Mouse (Mus musculus) midbrain, postnatal 0 days (tissue): Measurements from ENCODE around the gene H2-Ke6. TPM values are rescaled to one million over a fixed set of nuclear protein-coding genes. Genes with fewer than 3 reads are reported as not detected.

Experiments
- ATAC-seq: fragments of 200-750 bp; cut with Nextera tagmentation; 2 replicates; pipeline ENCODE4 v1.8.0; 2017; ENCODE audit warnings: moderate number of reproducible peaks, mild to moderate bottlenecking, moderate TSS enrichment, moderate library complexity; ENCODE audit not compliant: low FRiP score
- DNase-seq: peaks from one replicate; pipeline ENCODE4 v3.0.0-alpha.2; 2015; ENCODE audit warnings: low spot score
- H3K27ac ChIP-seq: fragments of 300-500 bp; sonication (generic); 2 replicates; pipeline ENCODE4 v1.5.1; 2014; ENCODE audit warnings: low read depth, mild to moderate bottlenecking, low read length, mixed read lengths
- H3K27me3 ChIP-seq: fragments of 300-500 bp; sonication (generic); 2 replicates; pipeline ENCODE4 v1.6.1; 2014; ENCODE audit warnings: low read length, control low read depth, mixed read lengths; ENCODE audit not compliant: insufficient read depth
- H3K36me3 ChIP-seq: fragments of 300-500 bp; sonication (generic); 2 replicates; pipeline ENCODE4 v1.6.1; 2014; ENCODE audit warnings: low read length, control low read depth, mixed read lengths; ENCODE audit not compliant: insufficient read depth
- H3K4me1 ChIP-seq: fragments of 300-500 bp; sonication (generic); 2 replicates; pipeline ENCODE4 v1.6.1; 2014; ENCODE audit warnings: mild to moderate bottlenecking, control low read depth, antibody characterized with exemption, low read length, mixed read lengths; ENCODE audit not compliant: insufficient read depth
- H3K4me2 ChIP-seq: fragments of 300-500 bp; sonication (generic); 2 replicates; pipeline ENCODE4 v1.6.1; 2014; ENCODE audit warnings: low read depth, mild to moderate bottlenecking, low read length, mixed read lengths; ENCODE audit not compliant: poor library complexity, severe bottlenecking
- H3K4me3 ChIP-seq: fragments of 300-500 bp; sonication (generic); 2 replicates; pipeline ENCODE4 v1.5.1; 2014; ENCODE audit warnings: low read depth, mild to moderate bottlenecking, low read length, moderate library complexity
- H3K9ac ChIP-seq: fragments of 300-500 bp; sonication (generic); replicated peaks from 2 replicates; pipeline ENCODE4 v1.6.1; 2014; ENCODE audit warnings: mild to moderate bottlenecking, low read length, moderate library complexity, mixed read lengths; ENCODE audit not compliant: poor library complexity, severe bottlenecking
- H3K9me3 ChIP-seq: fragments of 300-500 bp; sonication (generic); 2 replicates; pipeline ENCODE4 v1.6.1; 2016; ENCODE audit warnings: low read length, control low read depth
- CTCF ChIP-seq: IDR thresholded peaks from 2 replicates; pipeline ENCODE4 v1.5.1; 2016; ENCODE audit warnings: antibody characterized with exemption, mild to moderate bottlenecking
- WGBS: fragments of 180-500 bp; shearing (Covaris S2); extraction: QIAGEN DNeasy Blood & Tissue Kit; methylation state at CpG from one replicate; pipeline ENCODE4 v1.1.7; 2014; 5-methylcytosine and 5-hydroxymethylcytosine counted together
- polyA plus RNA-seq: library from polyadenylated mRNA; unstranded; fragments of >200 nt; fragmentation: Nextera tagmentation; extraction: Ambion mirVana; gene quantifications from 2 replicates; pipeline ENCODE4 v1.2.1, GENCODE M21; 2015
- total RNA-seq: library from RNA; depleted of rRNA; stranded (reverse); fragments of >200 nt; gene quantifications from 2 replicates; pipeline ENCODE4 v1.2.3, GENCODE M21; 2014

Gene H2-Ke6
- total and polyA plus RNA-seq, 2 experiments from 2014 or later, result 53.6 to 58.4 TPM

DNA sequence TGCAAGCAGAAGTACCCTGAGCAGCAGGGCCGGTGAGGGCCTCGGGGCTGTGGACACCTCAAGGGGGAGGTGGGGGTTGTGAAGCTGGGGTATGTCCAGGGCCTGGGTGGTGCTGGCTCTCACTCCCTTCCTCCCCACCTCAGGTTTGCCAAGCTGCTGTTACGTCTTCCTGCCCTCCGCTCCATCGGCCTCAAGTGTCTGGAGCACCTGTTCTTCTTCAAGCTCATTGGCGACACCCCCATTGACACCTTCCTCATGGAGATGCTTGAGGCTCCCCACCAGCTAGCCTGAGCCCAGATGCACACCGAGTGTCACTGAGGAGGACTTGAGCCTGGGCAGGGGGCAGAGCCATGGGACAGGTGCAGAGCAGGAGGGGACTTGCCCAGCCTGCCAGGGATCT is 9.4 kb upstream of the H2-Ke6 start:
- H3K27ac ChIP-seq, result no peak overlapping the region
- H3K9me3 ChIP-seq, result no peaks in the 10 kb centered on the region
- no peak overlapping the region for H3K4me3 ChIP-seq
- no peak overlapping the region for H3K9ac ChIP-seq
- H3K4me2 ChIP-seq, result no peak overlapping the region
- peaks cover 24% of the 10 kb centered on the region for H3K36me3 ChIP-seq
- no peak for TF ChIP-seq CTCF
- WGBS, result 93% methylated on average over 7 of the region's 7 CpGs
- no peaks in the 10 kb centered on the region for H3K27me3 ChIP-seq
- ATAC-seq (no peak), DNase-seq (no peak)
- H3K4me1 ChIP-seq, result peaks cover 8% of the 10 kb centered on the region

DNA sequence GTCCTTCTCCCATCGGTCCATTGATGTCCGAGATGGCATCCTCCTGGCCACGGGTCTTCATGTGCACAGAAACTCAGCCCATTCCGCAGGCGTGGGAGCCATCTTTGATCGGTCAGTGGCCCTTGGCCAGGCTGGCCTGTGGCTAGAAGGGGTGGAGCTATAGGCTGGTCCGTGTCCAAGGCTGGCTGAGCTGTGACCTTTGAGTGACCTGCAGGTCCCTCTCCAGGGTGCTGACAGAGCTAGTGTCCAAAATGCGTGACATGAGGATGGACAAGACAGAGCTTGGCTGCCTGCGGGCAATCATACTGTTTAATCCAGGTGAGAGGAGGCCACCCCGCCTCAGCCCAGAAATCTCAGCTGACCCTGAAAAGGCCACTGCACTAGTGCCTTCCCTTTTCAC is 8.8 kb upstream of the H2-Ke6 start:
- Histone ChIP-seq H3K4me2 (no peak overlapping the region), H3K36me3 (peaks cover 24% of the 10 kb centered on the region), H3K4me3 (no peak overlapping the region), H3K9ac (no peak overlapping the region), H3K27ac (no peak overlapping the region), H3K27me3 (no peaks in the 10 kb centered on the region), H3K9me3 (no peaks in the 10 kb centered on the region), H3K4me1 (peaks cover 8% of the 10 kb centered on the region)
- TF ChIP-seq CTCF, result no peak
- WGBS, result 84% methylated on average over 10 of the region's 10 CpGs
- DNase-seq (no peak), ATAC-seq (no peak)

- H3K27ac ChIP-seq, result no peak overlapping the region
- no peaks in the 10 kb centered on the region for H3K9me3 ChIP-seq
- ATAC-seq (no peak), DNase-seq (no peak)
- 93% methylated on average over 9 of the region's 9 CpGs for WGBS
- no peak for TF ChIP-seq CTCF
- no peak overlapping the region for H3K9ac ChIP-seq
- no peaks in the 10 kb centered on the region for H3K27me3 ChIP-seq
- H3K36me3 ChIP-seq, result peaks cover 24% of the 10 kb centered on the region
- peaks cover 11% of the 10 kb centered on the region for H3K4me1 ChIP-seq
- H3K4me2 ChIP-seq, result no peak overlapping the region
- H3K4me3 ChIP-seq, result no peak overlapping the region
These were observed 7.7 kb upstream of the H2-Ke6 start for GRCm38 (mm10) chr17:34035517-34035916.

DNA sequence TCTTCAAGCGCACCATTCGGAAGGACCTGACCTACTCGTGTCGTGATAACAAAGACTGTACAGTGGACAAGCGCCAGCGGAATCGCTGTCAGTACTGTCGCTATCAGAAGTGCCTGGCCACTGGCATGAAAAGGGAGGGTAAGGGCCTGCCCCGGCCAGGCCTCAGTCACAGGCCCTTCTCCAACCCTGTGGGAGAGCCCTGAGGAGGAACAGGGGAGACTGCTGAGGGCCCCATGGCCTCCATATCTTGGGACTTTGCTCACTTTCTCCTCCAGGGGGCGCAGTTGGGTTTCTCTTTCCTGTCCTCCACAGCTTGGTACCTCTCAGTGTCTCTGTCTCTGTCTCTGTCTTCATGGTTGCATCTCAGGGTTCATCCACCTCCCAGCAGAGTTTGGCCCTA is 6.2 kb upstream of the H2-Ke6 start:
- no peak overlapping the region for H3K27ac ChIP-seq
- peaks cover 32% of the 10 kb centered on the region for H3K36me3 ChIP-seq
- H3K9me3 ChIP-seq, result no peaks in the 10 kb centered on the region
- 69% methylated on average over 10 of the region's 10 CpGs for WGBS
- no peak overlapping the region for H3K9ac ChIP-seq
- peaks cover 20% of the 10 kb centered on the region for H3K4me1 ChIP-seq
- H3K27me3 ChIP-seq, result no peaks in the 10 kb centered on the region
- peak; percentile 74 for TF ChIP-seq CTCF
- no peak for ATAC-seq
- H3K4me2 ChIP-seq, result no peak overlapping the region
- H3K4me3 ChIP-seq, result no peak overlapping the region
- peak; percentile 51 for DNase-seq

- Histone ChIP-seq H3K27ac (no peak overlapping the region), H3K9ac (no peak overlapping the region; the same call in 1 of the 2 replicates), H3K27me3 (no peaks in the 10 kb centered on the region), H3K4me1 (peaks cover 20% of the 10 kb centered on the region), H3K4me3 (no peak overlapping the region), H3K36me3 (peaks cover 39% of the 10 kb centered on the region), H3K4me2 (peak overlapping the region; percentile 97; the same call in 1 of the 2 replicates), H3K9me3 (no peaks in the 10 kb centered on the region)
- no peak for ATAC-seq
- no peak for DNase-seq
- WGBS, result 90% methylated on average over 9 of the region's 9 CpGs
- no peak for TF ChIP-seq CTCF
These were observed 5.6 kb upstream of the H2-Ke6 start for GRCm38 (mm10) chr17:34033441-34033840.

DNA sequence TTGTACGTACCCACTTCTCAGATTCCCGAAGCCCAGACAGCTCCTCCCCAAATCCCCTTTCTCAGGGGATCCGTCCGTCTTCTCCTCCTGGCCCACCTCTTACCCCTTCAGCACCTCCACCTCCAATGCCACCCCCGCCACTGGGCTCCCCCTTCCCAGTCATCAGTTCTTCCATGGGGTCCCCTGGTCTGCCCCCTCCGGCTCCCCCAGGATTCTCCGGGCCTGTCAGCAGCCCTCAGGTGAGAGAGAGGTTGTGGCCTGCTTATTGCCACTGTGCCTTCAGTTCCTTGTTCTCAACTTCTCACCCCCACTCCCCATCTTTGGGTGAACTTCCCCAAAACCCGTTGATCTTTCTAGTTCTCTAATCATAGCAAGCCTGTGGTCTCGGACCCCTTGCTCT is 4.9 kb upstream of the H2-Ke6 start:
- no peaks in the 10 kb centered on the region for H3K9me3 ChIP-seq
- peaks cover 24% of the 10 kb centered on the region for H3K4me1 ChIP-seq
- peaks cover 36% of the 10 kb centered on the region for H3K36me3 ChIP-seq
- H3K9ac ChIP-seq, result peak overlapping the region; percentile 96
- DNase-seq (no peak), ATAC-seq (no peak)
- H3K4me2 ChIP-seq, result peak overlapping the region; percentile 97
- 63% methylated on average over 9 of the region's 9 CpGs for WGBS
- TF ChIP-seq CTCF, result no peak
- H3K27ac ChIP-seq, result peak overlapping the region; percentile 97; the same call in 1 of the 2 replicates
- no peaks in the 10 kb centered on the region for H3K27me3 ChIP-seq
- peak overlapping the region; percentile 70 for H3K4me3 ChIP-seq
